Mouse (Mus musculus) R1 (cell line): Measurements from ENCODE around the gene Pdzd8.

Experiments
- DNase-seq: peaks from one replicate; pipeline ENCODE4 v3.0.0-alpha.2; 2018; ENCODE audit warnings: low read depth, low spot score

The Pdzd8 gene

GRCm38 (mm10) chr19:59345658-59346283 lies at the start of gene Pdzd8:
Gene Pdzd8 (minus strand): TSS chr19:59345780.
- peak; percentile 81 for DNase-seq

- no peak for DNase-seq
These were observed 48.3 kb upstream of the Pdzd8 start for GRCm38 (mm10) chr19:59393777-59394441.

- DNase-seq: peak; percentile 81
These were observed 43.4 kb upstream of the Pdzd8 start for GRCm38 (mm10) chr19:59388847-59389606.

- no peak for DNase-seq
These were observed 42.8 kb upstream of the Pdzd8 start for GRCm38 (mm10) chr19:59388399-59388798.

- peak; percentile 53 for DNase-seq
These were observed 41.6 kb upstream of the Pdzd8 start for GRCm38 (mm10) chr19:59387178-59387577.

GRCm38 (mm10) chr19:59384582-59385495 lies 39.3 kb upstream of the Pdzd8 start:
- DNase-seq: no peak

- no peak for DNase-seq
These were observed 36.9 kb upstream of the Pdzd8 start for GRCm38 (mm10) chr19:59382416-59382917.

GRCm38 (mm10) chr19:59379995-59380394 lies 34.4 kb upstream of the Pdzd8 start:
- no peak for DNase-seq

GRCm38 (mm10) chr19:59376481-59376880 lies 30.9 kb upstream of the Pdzd8 start:
- DNase-seq: peak; percentile 42

- no peak for DNase-seq
These were observed 29.4 kb upstream of the Pdzd8 start for GRCm38 (mm10) chr19:59374940-59375339.

- no peak for DNase-seq
These were observed 27.3 kb upstream of the Pdzd8 start for GRCm38 (mm10) chr19:59372928-59373327.

- peak; percentile 20 for DNase-seq
These were observed 25.4 kb upstream of the Pdzd8 start for GRCm38 (mm10) chr19:59371016-59371415.

- no peak for DNase-seq
These were observed 22.3 kb upstream of the Pdzd8 start for GRCm38 (mm10) chr19:59367892-59368291.

- no peak for DNase-seq
These were observed 21.1 kb upstream of the Pdzd8 start for GRCm38 (mm10) chr19:59366724-59367123.

GRCm38 (mm10) chr19:59363666-59364065 lies 18.1 kb upstream of the Pdzd8 start:
- DNase-seq: no peak

GRCm38 (mm10) chr19:59362646-59363045 lies 17.1 kb upstream of the Pdzd8 start:
- no peak for DNase-seq

GRCm38 (mm10) chr19:59360486-59360896 lies 14.9 kb upstream of the Pdzd8 start:
- DNase-seq: no peak

- DNase-seq: no peak
These were observed 13.6 kb upstream of the Pdzd8 start for GRCm38 (mm10) chr19:59359202-59359601.

- DNase-seq: no peak
These were observed 12.3 kb upstream of the Pdzd8 start for GRCm38 (mm10) chr19:59357878-59358277.

GRCm38 (mm10) chr19:59356843-59357595 lies 11.4 kb upstream of the Pdzd8 start:
- no peak for DNase-seq

- no peak for DNase-seq
These were observed 10.8 kb upstream of the Pdzd8 start for GRCm38 (mm10) chr19:59356388-59356787.
